Mouse (Mus musculus): ENCODE data around the gene St6gal1.

Gene St6gal1

DNA sequence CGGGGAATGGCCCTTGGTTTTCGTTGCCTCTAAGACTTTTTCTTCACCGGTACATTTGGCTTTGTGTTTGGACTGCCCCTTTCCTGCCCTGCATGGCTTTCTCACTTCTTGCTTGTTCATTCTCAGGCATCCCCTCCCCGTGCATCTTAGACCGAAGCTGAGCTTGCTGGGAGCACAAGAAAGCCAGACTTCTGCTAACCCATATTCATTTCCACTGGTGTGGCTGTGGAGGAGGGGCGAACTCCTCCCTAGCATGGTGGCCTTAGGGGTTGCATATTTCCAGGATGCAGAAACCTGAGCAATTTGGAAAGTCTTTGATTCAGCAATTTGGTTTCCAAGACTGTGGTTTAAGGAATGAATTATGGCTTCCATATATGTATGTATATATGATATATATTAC is 29.1 kb downstream of the St6gal1 start:
- peak; percentile 80 for DNase-seq

- DNase-seq = no peak
Measured at GRCm38 (mm10) chr16:23254062-23254461, 29.5 kb downstream of the St6gal1 start.

- peak; percentile 83 for DNase-seq
Measured at GRCm38 (mm10) chr16:23256638-23257037, 32.1 kb downstream of the St6gal1 start.

- no peak for DNase-seq
Measured at GRCm38 (mm10) chr16:23258429-23258822, 33.9 kb downstream of the St6gal1 start.

DNA sequence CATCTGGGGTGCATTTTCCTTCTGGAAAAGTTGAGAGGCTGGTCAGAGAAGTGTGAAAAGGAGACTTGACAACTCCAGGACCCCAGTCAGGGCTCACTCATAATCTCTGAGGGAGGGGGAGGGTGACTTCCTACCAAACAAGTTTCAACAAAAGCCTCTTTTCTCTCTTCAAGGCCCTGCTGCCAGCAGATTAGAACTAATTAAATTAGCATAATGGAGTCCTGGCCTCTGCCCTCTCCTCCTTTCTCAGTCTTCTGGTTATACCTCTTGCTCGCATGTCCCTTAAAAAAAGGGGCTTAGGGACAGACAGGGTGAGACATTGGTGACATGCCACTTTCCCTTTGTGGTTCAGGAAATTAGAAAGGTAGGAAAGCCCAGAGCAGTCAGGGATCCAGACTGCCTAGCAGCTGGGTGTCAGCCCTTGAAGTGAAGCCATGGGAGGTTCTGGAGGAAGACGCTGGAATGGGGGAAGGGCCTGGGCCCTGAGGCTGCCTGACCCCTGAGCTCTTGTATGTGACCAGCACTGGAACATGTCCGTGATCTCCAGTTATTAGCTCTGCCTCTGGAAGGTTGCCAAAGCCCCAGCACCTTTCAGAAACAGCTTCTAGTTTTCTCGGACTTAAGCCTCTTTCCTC is 34.4 kb downstream of the St6gal1 start:
- DNase-seq = peak; percentile 92

GRCm38 (mm10) chr16:23259580-23259979 is 35.0 kb downstream of the St6gal1 start:
- DNase-seq = peak; percentile 95

DNA sequence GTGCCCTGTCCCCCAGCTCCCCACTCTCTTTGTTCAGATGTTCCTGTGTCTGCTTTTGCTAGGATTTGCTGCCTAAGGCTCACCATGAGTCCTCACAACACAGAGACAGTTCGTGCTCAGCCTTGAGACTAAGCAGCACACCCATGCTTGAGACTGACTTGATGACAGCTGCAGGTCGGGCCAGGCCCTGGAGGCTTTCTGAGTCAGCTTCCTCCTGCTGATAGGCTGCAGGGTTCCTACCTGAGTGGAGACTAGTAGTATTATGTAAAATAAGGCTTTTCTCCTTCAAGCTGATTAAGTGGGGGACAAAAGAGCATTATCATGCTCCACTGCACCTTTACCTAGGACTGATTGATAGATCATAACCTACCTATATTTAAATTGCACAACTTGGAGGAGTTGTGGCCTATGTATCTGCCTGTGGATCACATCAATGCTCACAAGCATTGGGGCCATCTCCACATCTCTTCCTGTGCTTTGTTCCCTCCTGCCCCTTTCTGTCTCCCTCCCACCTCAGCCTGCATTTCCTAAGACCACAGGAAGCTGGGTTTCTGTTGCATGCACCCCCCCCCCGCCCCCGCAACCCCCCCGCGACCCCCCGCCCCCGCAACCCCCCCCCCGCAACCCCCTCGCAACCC is 37.7 kb downstream of the St6gal1 start:
- peak; percentile 88 for DNase-seq

DNA sequence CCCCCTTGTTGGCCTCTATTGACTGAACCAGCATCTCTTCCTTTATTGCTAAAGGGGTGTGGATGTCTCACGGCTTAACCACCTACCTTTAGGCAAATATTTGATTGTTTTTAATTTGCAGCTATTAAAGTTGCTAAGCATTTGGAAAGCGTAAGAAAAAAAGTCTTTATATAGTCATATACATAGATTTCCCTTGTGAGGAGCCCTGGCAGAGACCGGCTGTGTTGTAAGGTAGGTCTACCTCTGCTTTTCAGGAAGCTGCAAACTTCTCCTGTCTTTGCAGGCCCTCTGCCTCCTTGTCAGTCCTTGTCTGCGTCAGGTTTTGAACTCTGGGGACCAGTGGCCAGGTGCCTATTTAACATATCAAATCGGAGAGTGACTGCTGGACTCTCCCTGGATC is 38.3 kb downstream of the St6gal1 start:
- DNase-seq = no peak

DNA sequence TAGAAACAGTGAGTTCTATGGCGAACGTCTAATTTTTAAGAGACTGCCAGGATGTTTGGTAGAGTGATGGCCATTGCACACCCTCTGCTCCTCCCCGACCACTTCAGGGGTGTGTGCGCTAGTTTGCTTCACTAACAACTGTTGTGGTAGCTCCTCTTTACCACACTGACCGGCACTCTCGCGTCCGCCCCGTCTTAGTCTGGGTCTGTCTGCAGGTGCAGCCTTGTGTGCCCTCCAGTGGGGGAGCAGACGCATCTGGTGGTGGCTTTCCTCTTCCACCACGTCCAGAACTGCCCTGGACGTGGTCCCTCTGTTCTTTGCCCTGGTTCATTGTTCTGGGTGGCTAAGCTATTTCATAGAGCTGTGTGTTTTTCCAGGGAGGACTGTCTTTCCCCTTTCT is 40.5 kb downstream of the St6gal1 start:
- peak; percentile 73 for DNase-seq

GRCm38 (mm10) chr16:23265481-23265880 is 40.9 kb downstream of the St6gal1 start:
- DNase-seq = peak; percentile 85

GRCm38 (mm10) chr16:23266293-23266692 is 41.8 kb downstream of the St6gal1 start:
- peak; percentile 91 for DNase-seq

- DNase-seq = no peak
Measured at GRCm38 (mm10) chr16:23266896-23267295, 42.4 kb downstream of the St6gal1 start.

GRCm38 (mm10) chr16:23268231-23268630 is 43.7 kb downstream of the St6gal1 start:
- peak; percentile 96 for DNase-seq

GRCm38 (mm10) chr16:23269056-23269983 is 44.8 kb downstream of the St6gal1 start:
- DNase-seq = peak; percentile 90

- peak; percentile 95 for DNase-seq
Measured at GRCm38 (mm10) chr16:23269984-23270912, 45.7 kb downstream of the St6gal1 start.

GRCm38 (mm10) chr16:23270913-23271253 is 46.3 kb downstream of the St6gal1 start:
- no peak for DNase-seq

GRCm38 (mm10) chr16:23271746-23272520 is 47.4 kb downstream of the St6gal1 start:
- DNase-seq = peak; percentile 97

DNA sequence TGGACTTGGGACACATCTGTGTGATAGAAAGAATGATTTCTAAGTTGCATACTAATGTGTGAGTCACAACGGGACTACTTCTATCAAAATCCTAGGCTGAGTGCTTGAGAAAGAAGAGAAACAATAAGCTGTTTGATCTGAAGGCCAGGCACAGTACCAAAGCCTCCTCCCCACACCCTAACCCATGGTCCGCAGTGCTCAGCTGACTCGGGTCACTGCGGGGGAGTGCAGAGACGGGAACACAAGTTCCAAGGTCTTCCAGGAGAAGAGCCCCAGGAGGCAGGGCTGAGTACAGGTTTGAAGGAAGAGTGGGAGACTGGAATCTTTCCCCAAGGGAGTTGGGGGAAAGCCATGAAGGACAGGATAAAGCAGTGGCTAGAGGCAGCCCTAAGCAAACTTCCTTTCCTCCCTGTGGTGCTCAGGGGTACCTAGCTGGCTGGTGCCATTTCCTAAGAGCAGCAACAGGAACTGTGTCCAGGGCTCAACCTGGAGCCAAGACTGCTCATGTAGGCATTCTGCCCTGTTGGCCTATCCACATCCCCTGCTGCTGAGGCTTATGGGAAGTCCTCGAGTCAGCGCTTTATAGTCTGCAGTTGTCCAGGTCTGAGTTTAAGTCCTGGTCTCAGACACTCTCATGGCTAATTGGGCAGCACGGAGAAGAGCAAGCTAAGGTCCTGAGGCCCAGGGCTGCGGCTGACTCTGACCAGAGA is 48.1 kb downstream of the St6gal1 start:
- peak; percentile 94 for DNase-seq

GRCm38 (mm10) chr16:23274005-23274404 is 49.5 kb downstream of the St6gal1 start:
- peak; percentile 87 for DNase-seq

GRCm38 (mm10) chr16:23274606-23275310 is 50.2 kb downstream of the St6gal1 start:
- DNase-seq = peak; percentile 83

Data from heart, adult 11 months (tissue).